Mouse (Mus musculus) large intestine, adult 2 months (tissue): Measurements from ENCODE around the gene Rce1. TPM values are rescaled to one million over a fixed set of nuclear protein-coding genes. Genes with fewer than 3 reads are reported as not detected.

Source experiments
- DNase-seq: peaks from one replicate; pipeline ENCODE4 v3.0.0-alpha.2; 2012; ENCODE audit warnings: low read depth, low spot score
- WGBS: fragments of 180-500 bp; shearing (Covaris S2); methylation state at CpG from one replicate; pipeline ENCODE4 v1.1.7; 2018; 5-methylcytosine and 5-hydroxymethylcytosine counted together
- polyA plus RNA-seq: library from polyadenylated mRNA; depleted of rRNA; stranded (reverse); fragments of >200 nt; gene quantifications from 2 replicates; pipeline ENCODE4 v1.2.3, GENCODE M21; 2012; rRNA removed

The Rce1 gene
- polyA plus RNA-seq, 1 experiment = 102 TPM

- no peak for DNase-seq
- 49% methylated on average over 2 of the region's 2 CpGs for WGBS
Observed at GRCm38 (mm10) chr19:4578799-4579198, 46.6 kb downstream of the Rce1 start.

GRCm38 (mm10) chr19:4573241-4573640 is 52.2 kb downstream of the Rce1 start:
- 93% methylated on average over 1 of the region's 1 CpGs for WGBS
- no peak for DNase-seq

Other genes starting within 250 kb of the Rce1 start
- gene Kdm2a, start 227.4 kb downstream of the Rce1 start, polyA plus RNA-seq = 64.6 and 107 TPM in 2 replicates
- 46.4 and 88.5 TPM in 2 replicates for gene Rhod, start 186.2 kb downstream of the Rce1 start, polyA plus RNA-seq
- 4.4 and 7.7 TPM in 2 replicates for gene Syt12, start 148.2 kb downstream of the Rce1 start, polyA plus RNA-seq
- gene 2010003K11Rik, start 127.1 kb downstream of the Rce1 start, polyA plus RNA-seq = 55.0 and 95.2 TPM in 2 replicates
- gene Pcx, start 115.2 kb downstream of the Rce1 start, polyA plus RNA-seq = 14.3 and 21.3 TPM in 2 replicates
- 13.8 and 14.3 TPM in 2 replicates for gene Lrfn4, start 10.0 kb downstream of the Rce1 start, polyA plus RNA-seq
- gene Gm960, start 73.0 kb upstream of the Rce1 start, polyA plus RNA-seq = 0.29 TPM in 1 of 2 replicates, not detected in the other
- gene Sptbn2, start 85.5 kb upstream of the Rce1 start, polyA plus RNA-seq = 0.12 and 0.15 TPM in 2 replicates
- 3.6 and 4.6 TPM in 2 replicates for gene Rbm4b, start 130.9 kb upstream of the Rce1 start, polyA plus RNA-seq
- gene Rbm4, start 168.3 kb upstream of the Rce1 start, polyA plus RNA-seq = 39.5 and 48.7 TPM in 2 replicates
- gene Gm21992, start 186.0 kb upstream of the Rce1 start, polyA plus RNA-seq = 18.5 and 22.6 TPM in 2 replicates
- gene Rbm14, start 186.0 kb upstream of the Rce1 start, polyA plus RNA-seq = 39.5 and 48.9 TPM in 2 replicates
- gene Ccs, start 213.7 kb upstream of the Rce1 start, polyA plus RNA-seq = 42.6 and 46.5 TPM in 2 replicates
- gene Ccdc87, start 213.7 kb upstream of the Rce1 start, polyA plus RNA-seq = 0.09 and 0.19 TPM in 2 replicates
- gene Ctsf, start 229.5 kb upstream of the Rce1 start, polyA plus RNA-seq = 12.1 and 13.7 TPM in 2 replicates